ENCODE assay signal across 14 mouse cellular contexts in the genomic region with DNA sequence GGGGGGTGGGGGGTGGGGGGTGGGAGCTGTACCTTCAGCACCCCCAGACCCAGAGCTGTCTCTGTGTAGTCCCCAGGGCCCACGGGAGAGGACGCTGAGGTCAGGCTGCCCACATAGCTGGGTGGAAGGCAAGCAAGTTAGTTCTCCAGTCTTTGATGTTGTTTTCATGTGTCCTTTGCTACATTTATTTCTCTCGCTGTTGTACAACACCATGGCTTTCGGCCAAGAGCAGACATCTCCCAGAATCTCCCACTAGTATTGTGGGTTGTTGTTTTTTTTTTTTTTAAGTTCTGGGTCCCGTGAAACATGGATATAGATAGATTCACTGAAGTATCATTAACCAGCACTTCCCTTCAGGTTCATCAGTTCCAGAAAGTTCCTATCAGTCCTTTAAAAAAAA. TPM values are rescaled to one million over a fixed set of nuclear protein-coding genes. Genes with fewer than 3 reads are reported as not detected.
"Had no signal": no experiment of that assay in that cellular context is flagged by ENCODE, and none has a peak within 500 bp of the region (broad histone marks: within the 10 kb centered on the region; RNA-seq: fewer than 3 reads in every experiment).

No protein-coding gene starts in this region.

- H3K4me1 ChIP-seq: midbrain, embryonic 15.5 days; neural tube, embryonic 12.5 days had no signal

- H3K36me3 ChIP-seq: intestine, embryonic 15.5 days; kidney, embryonic 15.5 days; midbrain, embryonic 15.5 days; neural tube, embryonic 12.5 days had no signal

- H3K4me3 ChIP-seq: intestine, embryonic 15.5 days; kidney, embryonic 15.5 days; megakaryocyte, embryonic 14.5 days; midbrain, embryonic 15.5 days; neural tube, embryonic 12.5 days had no signal

- H3K27me3 ChIP-seq: intestine, embryonic 15.5 days; midbrain, embryonic 15.5 days had no signal

- H3K9me3 ChIP-seq: intestine, embryonic 15.5 days; kidney, embryonic 15.5 days; midbrain, embryonic 15.5 days; neural tube, embryonic 12.5 days had no signal

- H3K9ac ChIP-seq: intestine, embryonic 15.5 days; kidney, embryonic 15.5 days; midbrain, embryonic 15.5 days; neural tube, embryonic 12.5 days had no signal

- ATAC-seq: intestine, embryonic 15.5 days; midbrain, embryonic 15.5 days had no signal

- H3K27ac ChIP-seq: intestine, embryonic 15.5 days; kidney, embryonic 15.5 days; macrophage; midbrain, embryonic 15.5 days; neural tube, embryonic 12.5 days; stomach, postnatal 0 days had no signal

- DNase-seq: kidney, adult 2 months; kidney, postnatal 14 days; thymus, postnatal 4 days had no signal

- H3K4me2 ChIP-seq: intestine, embryonic 15.5 days; kidney, embryonic 15.5 days; liver, embryonic 11.5 days; midbrain, embryonic 11.5 days; midbrain, embryonic 15.5 days; neural tube, embryonic 12.5 days had no signal

RNA-seq across cellular contexts. Expression of a gene that starts 55.3 kb away (rescaled TPM):
- total RNA-seq: monocyte, adult 5-6 weeks; neutrophil, adult 5-6 weeks had no signal
- polyA plus RNA-seq: macrophage had no signal
